Mouse (Mus musculus): ENCODE results near the gene Dab1.

Gene Dab1

DNA sequence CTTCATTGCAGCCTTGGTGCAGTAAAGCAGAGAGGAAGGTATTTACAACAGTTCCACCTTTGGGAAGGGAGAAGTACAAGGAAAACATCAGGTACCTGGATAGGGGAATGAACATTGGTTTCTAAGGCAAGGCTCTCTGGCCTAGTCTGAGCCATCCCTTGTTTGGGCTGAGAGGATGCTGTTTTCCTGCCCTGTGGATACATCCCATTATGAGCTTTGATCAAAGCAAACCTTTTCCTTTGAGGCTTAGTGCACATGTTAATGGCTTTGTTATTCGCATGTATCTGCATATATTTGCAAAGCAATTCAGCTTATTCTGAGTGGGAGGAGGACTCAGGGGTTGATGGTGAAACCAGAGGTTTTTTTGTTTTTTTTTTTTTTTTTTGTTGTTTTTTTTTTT is 185.3 kb downstream of the Dab1 start:
- in situ Hi-C loops (cut with MboI, MseI), result no loop called here

- in situ Hi-C loops (cut with MboI, MseI), result no loop called here
Measured at GRCm38 (mm10) chr4:103822669-103823068, 203.5 kb downstream of the Dab1 start.

- in situ Hi-C loops (cut with MboI, MseI), result no loop called here
Measured at GRCm38 (mm10) chr4:103838377-103838776, 219.2 kb downstream of the Dab1 start.

- in situ Hi-C loops (cut with MboI, MseI), result no loop called here
Measured at GRCm38 (mm10) chr4:103839541-103839940, 220.4 kb downstream of the Dab1 start.

- in situ Hi-C loops (cut with MboI, MseI), result no loop called here
Measured at GRCm38 (mm10) chr4:103841126-103841525, 222.0 kb downstream of the Dab1 start.

GRCm38 (mm10) chr4:103844635-103845034 is 225.5 kb downstream of the Dab1 start:
- in situ Hi-C loops (cut with MboI, MseI), result no loop called here

- in situ Hi-C loops (cut with MboI, MseI), result no loop called here
Measured at GRCm38 (mm10) chr4:103857173-103857572, 238.0 kb downstream of the Dab1 start.

DNA sequence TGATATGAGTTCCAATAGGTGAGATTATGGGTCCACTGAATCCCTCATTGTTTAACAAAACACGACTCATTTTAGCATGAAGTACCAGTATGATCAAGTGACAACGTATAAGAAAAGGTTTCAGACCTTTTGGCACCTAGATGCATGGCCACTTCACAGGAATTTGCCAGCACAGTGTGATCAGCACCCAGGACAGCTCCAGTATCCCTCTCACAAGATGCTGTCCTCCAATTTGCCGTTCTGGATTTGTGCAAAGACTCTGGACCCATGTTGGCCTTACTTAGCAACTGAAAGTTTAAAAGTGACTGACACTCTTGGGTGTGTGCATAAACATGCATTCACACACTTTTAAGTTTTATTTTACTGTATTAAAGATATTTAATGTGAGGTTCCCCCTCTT is 256.4 kb downstream of the Dab1 start:
- in situ Hi-C loops (cut with MboI, MseI), result no loop called here

DNA sequence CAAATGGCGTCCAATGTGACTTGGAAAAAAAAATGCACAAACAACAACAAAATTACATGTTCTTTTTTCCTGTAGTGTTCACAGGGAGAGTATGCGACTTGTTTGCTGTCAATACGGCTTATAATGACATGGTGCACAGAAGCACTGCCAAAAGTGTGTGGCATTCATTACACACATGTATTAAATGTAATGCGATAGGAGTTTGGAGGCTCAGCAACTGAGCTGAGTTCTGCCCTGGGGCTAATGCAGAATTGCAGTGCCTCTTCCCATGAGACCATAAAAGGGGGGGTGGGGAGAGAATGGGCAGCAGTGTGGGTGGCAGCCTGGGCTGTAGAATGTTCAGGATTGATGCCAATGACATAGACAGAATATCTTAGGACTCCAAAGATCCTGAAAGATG is 259.7 kb downstream of the Dab1 start:
- in situ Hi-C loops (cut with MboI, MseI), result no loop called here

GRCm38 (mm10) chr4:103881641-103882040 is 262.5 kb downstream of the Dab1 start:
- in situ Hi-C loops (cut with MboI, MseI), result no loop called here

DNA sequence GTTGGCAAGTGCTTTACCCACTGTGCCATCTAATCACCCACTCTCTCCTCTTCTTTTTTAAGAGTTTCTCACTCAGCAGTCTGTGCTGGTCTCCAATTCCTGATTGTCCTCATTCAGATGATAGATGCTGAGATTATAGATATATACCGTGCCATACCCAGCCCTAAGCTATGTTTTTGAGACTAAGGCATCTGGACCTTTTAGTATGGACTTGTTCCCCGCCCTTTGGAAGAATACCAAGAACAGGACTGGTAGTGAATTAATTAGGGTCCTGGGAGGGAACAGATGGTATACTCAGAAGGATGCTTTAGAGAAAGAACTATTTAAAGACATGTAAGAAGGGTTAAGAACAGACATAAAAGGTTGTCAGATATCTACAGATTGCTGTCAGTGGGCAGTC is 268.9 kb downstream of the Dab1 start:
- in situ Hi-C loops (cut with MboI, MseI), result no loop called here

GRCm38 (mm10) chr4:103889110-103889509 is 270.0 kb downstream of the Dab1 start:
- in situ Hi-C loops (cut with MboI, MseI), result no loop called here

GRCm38 (mm10) chr4:103896806-103897205 is 277.6 kb downstream of the Dab1 start:
- in situ Hi-C loops (cut with MboI, MseI), result no loop called here

DNA sequence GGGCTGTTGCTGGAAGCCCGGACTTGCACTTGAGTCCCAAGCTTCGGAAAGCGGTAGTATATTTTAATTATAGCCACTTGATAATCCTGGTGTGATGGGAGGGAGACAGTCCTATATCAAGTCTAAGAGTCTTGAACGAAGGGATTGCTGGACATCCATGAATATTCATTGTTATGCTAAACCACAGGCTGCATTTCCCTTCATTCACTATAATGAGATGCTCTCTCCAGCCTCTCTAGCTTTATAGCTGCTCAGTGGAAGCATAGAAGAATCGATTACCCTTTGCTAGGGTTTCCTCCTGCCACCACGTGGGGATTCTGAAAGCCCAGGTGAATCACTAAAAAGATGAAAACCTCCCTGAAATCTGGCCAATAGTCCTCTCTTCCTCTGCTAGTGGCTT is 278.5 kb downstream of the Dab1 start:
- in situ Hi-C loops (cut with MboI, MseI), result no loop called here

- in situ Hi-C loops (cut with MboI, MseI), result no loop called here
Measured at GRCm38 (mm10) chr4:103911441-103911840, 292.3 kb downstream of the Dab1 start.

DNA sequence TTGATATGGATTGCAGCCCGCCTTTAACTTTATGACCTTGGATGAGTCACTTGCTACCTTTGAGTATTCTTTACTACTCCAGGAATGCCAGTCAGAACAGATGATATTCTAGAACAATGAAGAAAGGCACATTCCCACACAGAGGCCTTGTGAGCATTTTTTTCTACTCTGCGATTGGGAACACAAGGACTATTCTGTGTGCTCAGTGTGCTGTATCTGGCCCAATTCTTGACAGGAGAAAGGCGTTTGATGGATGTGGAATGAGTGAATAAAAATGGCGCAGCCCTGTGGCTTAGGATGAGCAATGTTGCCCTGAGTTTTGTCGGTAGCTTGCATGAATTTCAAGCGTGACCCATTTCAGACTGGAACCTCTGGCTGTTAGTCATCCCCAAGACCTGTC is 292.9 kb downstream of the Dab1 start:
- in situ Hi-C loops (cut with MboI, MseI), result no loop called here

DNA sequence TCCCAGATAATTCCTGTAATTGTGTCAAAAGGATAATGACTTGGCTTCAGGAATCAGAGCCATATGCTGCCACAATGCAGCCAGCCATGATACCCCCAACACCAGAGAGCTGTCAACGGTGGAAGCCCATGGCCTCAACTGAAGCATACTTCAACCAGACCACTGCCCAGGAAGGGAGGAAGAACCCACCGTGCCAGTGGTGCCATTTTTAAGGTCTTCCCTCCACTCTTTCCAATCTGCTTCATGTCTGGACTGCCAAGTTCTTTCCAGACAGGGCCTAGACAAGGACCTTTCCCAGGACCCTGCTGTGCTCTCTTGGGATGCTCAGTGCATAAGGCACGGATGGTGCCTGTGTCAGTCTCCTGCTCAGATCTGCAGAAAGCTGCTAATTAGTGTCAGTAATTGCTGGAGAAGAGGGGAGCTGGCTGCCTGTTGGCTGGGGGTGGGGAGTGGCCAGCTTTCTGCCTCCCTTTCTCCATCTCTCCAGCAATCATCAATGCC is 303.3 kb downstream of the Dab1 start:
- in situ Hi-C loops (cut with MboI, MseI), result no loop called here

DNA sequence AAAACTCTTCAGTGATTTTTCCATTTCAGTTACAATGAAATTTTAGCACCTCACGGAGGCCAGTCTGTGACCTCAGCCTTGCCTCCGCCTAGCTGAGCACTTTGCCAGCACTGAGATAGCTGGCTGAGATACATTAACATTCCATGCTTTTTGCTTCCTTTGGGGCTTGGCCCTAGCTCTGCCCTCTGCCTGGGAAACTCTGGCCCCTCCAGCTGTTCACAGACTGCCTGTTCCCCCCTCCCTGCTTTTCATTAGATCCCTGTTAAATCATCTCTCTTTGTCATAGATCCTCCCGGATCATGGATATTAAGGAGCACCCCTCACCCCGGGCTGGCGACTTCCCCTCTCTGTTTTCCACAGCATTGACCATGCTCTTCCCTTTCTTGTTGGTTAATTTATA is 307.5 kb downstream of the Dab1 start:
- in situ Hi-C loops (cut with MboI, MseI), result no loop called here

DNA sequence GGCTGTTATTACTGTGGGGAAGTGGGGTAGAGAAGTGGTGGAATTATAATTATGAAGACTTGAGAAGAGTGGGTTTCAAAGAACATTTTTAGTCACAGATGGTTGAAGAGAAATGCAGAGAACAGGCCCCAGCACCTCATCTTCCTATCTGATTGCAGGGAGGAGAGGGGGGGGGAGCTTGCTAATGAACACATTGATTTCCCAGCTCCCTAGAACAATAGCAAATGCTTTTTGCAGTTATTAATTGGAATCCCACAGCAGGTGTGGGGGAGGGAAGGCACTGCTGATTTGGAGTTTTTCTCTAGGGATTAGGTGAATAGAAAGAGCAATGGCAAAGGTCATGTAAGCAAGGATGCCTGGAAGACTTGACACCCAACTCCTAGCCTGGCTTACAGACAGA is 310.5 kb downstream of the Dab1 start:
- in situ Hi-C loops (cut with MboI, MseI), result no loop called here

GRCm38 (mm10) chr4:103934364-103934763 is 315.2 kb downstream of the Dab1 start:
- in situ Hi-C loops (cut with MboI, MseI), result no loop called here

DNA sequence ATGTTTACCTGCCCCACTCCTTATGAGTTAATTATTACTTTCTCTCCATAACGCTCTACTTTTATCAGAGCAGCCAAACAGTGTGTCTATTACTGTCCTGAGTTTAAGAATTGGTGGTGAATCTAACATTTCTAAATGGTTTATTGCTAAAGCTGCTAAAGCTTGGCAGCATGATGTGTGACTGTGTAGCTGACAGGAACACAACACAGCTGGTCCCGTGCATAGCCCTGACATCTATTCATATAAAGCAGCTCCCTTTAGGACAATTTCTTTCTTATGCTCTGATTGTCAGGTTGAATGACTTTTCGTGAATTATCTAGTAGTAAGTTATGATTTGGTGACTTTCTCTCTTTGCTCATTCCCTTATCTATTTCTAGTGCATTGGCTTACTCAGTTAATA is 329.1 kb downstream of the Dab1 start:
- in situ Hi-C loops (cut with MboI, MseI), result no loop called here

- in situ Hi-C loops (cut with MboI, MseI), result no loop called here
Measured at GRCm38 (mm10) chr4:103953652-103954220, 334.6 kb downstream of the Dab1 start.

DNA sequence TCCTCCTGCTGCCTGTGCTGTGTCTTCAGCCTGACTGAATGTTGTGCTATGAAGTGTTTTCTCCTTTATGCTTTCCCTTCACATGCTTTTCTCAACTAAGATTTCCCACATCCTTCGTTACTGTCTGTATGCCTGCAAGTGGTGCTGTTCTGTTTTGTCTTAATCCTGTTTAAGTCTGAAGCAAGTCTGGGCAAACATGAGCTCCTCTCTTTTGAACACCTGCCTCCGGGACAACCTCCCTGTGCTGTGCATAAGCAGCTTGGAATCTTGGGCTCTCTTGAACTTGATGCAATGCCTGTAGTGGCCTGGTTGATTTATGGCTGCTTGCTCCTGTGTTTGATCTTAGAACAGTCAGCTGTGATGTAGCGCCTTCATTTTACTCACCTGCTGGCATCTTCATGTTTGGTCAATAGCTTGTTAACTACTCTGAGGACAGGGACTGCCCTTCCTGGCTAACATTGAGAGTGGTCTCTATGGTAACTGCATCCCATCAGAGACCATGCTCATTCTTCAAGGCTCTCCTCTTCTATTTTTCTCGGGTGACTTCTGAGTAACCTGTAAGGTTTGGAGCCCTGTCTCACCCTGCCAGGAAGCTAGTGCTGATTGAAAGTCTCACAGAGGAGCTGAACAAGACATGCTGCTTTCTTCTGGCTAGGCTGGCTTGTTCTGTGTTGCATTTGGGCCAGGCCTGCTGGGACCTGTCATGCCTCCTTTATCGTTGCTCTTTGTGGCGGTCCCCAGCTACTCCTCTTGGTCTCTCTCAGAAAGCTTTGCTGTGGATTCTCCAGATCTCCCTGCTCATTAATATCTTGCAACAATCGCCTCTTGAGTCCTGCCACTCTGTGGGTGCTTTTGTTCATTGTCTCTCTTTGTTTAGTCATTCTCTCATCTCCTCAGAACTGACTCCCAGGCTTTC is 342.2 kb downstream of the Dab1 start:
- in situ Hi-C loops (cut with MboI, MseI), result no loop called here

Data from regulatory T cell (primary cell).